Mouse (Mus musculus): ENCODE results near the gene Nxt1. TPM values are rescaled to one million over a fixed set of nuclear protein-coding genes. Genes with fewer than 3 reads are reported as not detected.
A peak's percentile ranks its signal among the peaks of the same experiment; 100 is the strongest.

The Nxt1 gene
- total and polyA plus RNA-seq, 3 experiments: 29.5 to 49.3 (median 43.9) TPM

DNA sequence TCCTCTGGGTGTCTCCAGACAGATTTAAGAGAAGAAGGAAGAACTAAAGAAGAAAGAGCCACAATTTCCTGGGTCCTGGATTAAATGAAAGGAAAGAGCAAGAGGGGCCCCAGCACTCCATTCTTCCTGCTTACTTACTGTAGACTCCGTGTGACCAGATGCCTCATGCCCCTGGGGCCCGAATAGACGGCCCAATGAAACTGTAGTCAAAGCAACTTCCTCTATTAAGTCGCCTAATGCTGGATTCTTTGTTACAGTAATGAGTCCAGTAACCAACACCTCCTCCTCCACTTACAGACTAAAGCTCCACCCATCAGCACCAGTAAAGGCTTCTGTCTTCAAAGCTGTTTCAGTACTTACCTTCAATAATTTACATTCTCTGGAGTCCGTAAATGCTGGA is 26.2 kb downstream of the Nxt1 start:
- H3K9me3 ChIP-seq (replicated peaks): no peaks in the 10 kb centered on the region
- peaks cover 10% of the 10 kb centered on the region for H3K36me3 ChIP-seq (replicated peaks)
- H3K4me1 ChIP-seq (ENCODE audit: insufficient read depth, low read depth, low read length): no peaks in the 10 kb centered on the region
- no peak overlapping the region for H3K4me3 ChIP-seq (ENCODE audit: low read depth, low read length)
- H3K27me3 ChIP-seq (ENCODE audit: insufficient read depth, low read length): no peaks in the 10 kb centered on the region
- no peak for TF ChIP-seq GATA1 (IDR thresholded peaks at IDR 0.05; ENCODE audit: borderline replicate concordance, low read length)
- no peak for TF ChIP-seq POLR2AphosphoS5 (IDR thresholded peaks at IDR 0.05; ENCODE audit: insufficient replicate concordance, low read depth, low read length)
- TF ChIP-seq GATA2 (IDR thresholded peaks at IDR 0.05; ENCODE audit: borderline replicate concordance, low read depth, low read length): no peak
- no peak for TF ChIP-seq TAL1 (conservative IDR thresholded peaks at IDR 0.05; ENCODE audit: low read depth, low read length)
- TF ChIP-seq CTCF (IDR thresholded peaks at IDR 0.05; ENCODE audit: low read depth, low read length): no peak
- ATAC-seq (ENCODE audit: extremely low read depth, insufficient number of reproducible peaks, low FRiP score, poor library complexity, severe bottlenecking) (no peak), DNase-seq (ENCODE audit: low spot score) (no peak)

- Histone ChIP-seq H3K4me1 (ENCODE audit: insufficient read depth, low read depth, low read length) (no peaks in the 10 kb centered on the region), H3K27me3 (ENCODE audit: insufficient read depth, low read length) (0 out of 2 replicates have a peak, but pooled peaks cover 3% of the 10 kb centered on the region), H3K4me3 (ENCODE audit: low read depth, low read length) (no peak overlapping the region), H3K36me3 (replicated peaks) (no peaks in the 10 kb centered on the region), H3K9me3 (replicated peaks) (no peaks in the 10 kb centered on the region)
- ATAC-seq (ENCODE audit: extremely low read depth, insufficient number of reproducible peaks, low FRiP score, poor library complexity, severe bottlenecking) (peak; percentile 58), DNase-seq (ENCODE audit: low spot score) (no peak)
- TF ChIP-seq CTCF (IDR thresholded peaks at IDR 0.05; ENCODE audit: low read depth, low read length) (0 out of 2 replicates have a peak, but pooled peaks have one; percentile 17), TAL1 (conservative IDR thresholded peaks at IDR 0.05; ENCODE audit: low read depth, low read length) (no peak)
Measured at GRCm38 (mm10) chr2:148706409-148707201, 34.2 kb downstream of the Nxt1 start.

- ATAC-seq (ENCODE audit: extremely low read depth, insufficient number of reproducible peaks, low FRiP score, poor library complexity, severe bottlenecking): no peak
- no peaks in the 10 kb centered on the region for H3K9me3 ChIP-seq (replicated peaks)
Measured at GRCm38 (mm10) chr2:148707202-148707530, 34.8 kb downstream of the Nxt1 start.

DNA sequence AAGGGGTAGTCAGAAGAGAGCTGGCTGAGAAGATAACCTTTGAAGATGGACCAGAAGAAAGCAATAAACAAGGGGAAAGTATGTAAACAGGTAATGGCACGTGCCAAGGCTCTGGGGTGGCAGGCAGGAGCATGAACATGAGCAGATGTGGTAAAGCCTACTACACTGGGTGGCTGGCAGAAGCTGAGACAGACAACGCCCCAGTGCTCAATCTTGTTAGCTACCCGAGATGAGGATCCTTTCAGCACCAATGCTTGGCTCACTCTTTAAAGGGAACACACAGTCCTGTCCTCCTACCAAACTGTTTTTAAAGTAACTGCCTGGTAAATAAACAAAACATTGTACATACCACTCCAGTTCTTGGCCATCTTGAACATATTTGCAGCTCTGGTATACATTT is 39.9 kb downstream of the Nxt1 start:
- Histone ChIP-seq H3K9me3 (replicated peaks) (no peaks in the 10 kb centered on the region), H3K4me1 (ENCODE audit: insufficient read depth, low read depth, low read length) (no peaks in the 10 kb centered on the region), H3K36me3 (replicated peaks) (no peaks in the 10 kb centered on the region), H3K27me3 (ENCODE audit: insufficient read depth, low read length) (no peaks in the 10 kb centered on the region), H3K4me3 (ENCODE audit: low read depth, low read length) (no peak overlapping the region)
- TF ChIP-seq POLR2AphosphoS5 (IDR thresholded peaks at IDR 0.05; ENCODE audit: insufficient replicate concordance, low read depth, low read length) (no peak), TAL1 (conservative IDR thresholded peaks at IDR 0.05; ENCODE audit: low read depth, low read length) (no peak), GATA2 (IDR thresholded peaks at IDR 0.05; ENCODE audit: borderline replicate concordance, low read depth, low read length) (no peak), GATA1 (IDR thresholded peaks at IDR 0.05; ENCODE audit: borderline replicate concordance, low read length) (no peak), CTCF (IDR thresholded peaks at IDR 0.05; ENCODE audit: low read depth, low read length) (no peak)
- DNase-seq (ENCODE audit: low spot score) (no peak), ATAC-seq (ENCODE audit: extremely low read depth, insufficient number of reproducible peaks, low FRiP score, poor library complexity, severe bottlenecking) (no peak)

More at GRCm38 (mm10) chr2:148707202-148707530, 34.8 kb downstream of the Nxt1 start:
- H3K4me3 ChIP-seq (ENCODE audit: low read depth, low read length): no peak overlapping the region
- H3K4me1 ChIP-seq (ENCODE audit: insufficient read depth, low read depth, low read length): no peaks in the 10 kb centered on the region
- no peak for TF ChIP-seq GATA1 (IDR thresholded peaks at IDR 0.05; ENCODE audit: borderline replicate concordance, low read length)
- TF ChIP-seq POLR2AphosphoS5 (IDR thresholded peaks at IDR 0.05; ENCODE audit: insufficient replicate concordance, low read depth, low read length): no peak
- TF ChIP-seq TAL1 (conservative IDR thresholded peaks at IDR 0.05; ENCODE audit: low read depth, low read length): no peak
- H3K36me3 ChIP-seq (replicated peaks): no peaks in the 10 kb centered on the region
- no peak for DNase-seq (ENCODE audit: low spot score)
- 0 out of 2 replicates have a peak, but pooled peaks cover 3% of the 10 kb centered on the region for H3K27me3 ChIP-seq (ENCODE audit: insufficient read depth, low read length)

GRCm38 (mm10) chr2:148717072-148717471 is 44.7 kb downstream of the Nxt1 start:
- H3K4me3 ChIP-seq (ENCODE audit: low read depth, low read length): no peak overlapping the region
- no peaks in the 10 kb centered on the region for H3K36me3 ChIP-seq (replicated peaks)
- no peaks in the 10 kb centered on the region for H3K4me1 ChIP-seq (ENCODE audit: insufficient read depth, low read depth, low read length)
- DNase-seq (ENCODE audit: low spot score) (no peak), ATAC-seq (ENCODE audit: extremely low read depth, insufficient number of reproducible peaks, low FRiP score, poor library complexity, severe bottlenecking) (no peak)
- TF ChIP-seq GATA2 (IDR thresholded peaks at IDR 0.05; ENCODE audit: borderline replicate concordance, low read depth, low read length) (no peak), TAL1 (conservative IDR thresholded peaks at IDR 0.05; ENCODE audit: low read depth, low read length) (no peak), CTCF (IDR thresholded peaks at IDR 0.05; ENCODE audit: low read depth, low read length) (no peak), POLR2AphosphoS5 (IDR thresholded peaks at IDR 0.05; ENCODE audit: insufficient replicate concordance, low read depth, low read length) (no peak), GATA1 (IDR thresholded peaks at IDR 0.05; ENCODE audit: borderline replicate concordance, low read length) (no peak)
- H3K9me3 ChIP-seq (replicated peaks): no peaks in the 10 kb centered on the region
- H3K27me3 ChIP-seq (ENCODE audit: insufficient read depth, low read length): no peaks in the 10 kb centered on the region

DNA sequence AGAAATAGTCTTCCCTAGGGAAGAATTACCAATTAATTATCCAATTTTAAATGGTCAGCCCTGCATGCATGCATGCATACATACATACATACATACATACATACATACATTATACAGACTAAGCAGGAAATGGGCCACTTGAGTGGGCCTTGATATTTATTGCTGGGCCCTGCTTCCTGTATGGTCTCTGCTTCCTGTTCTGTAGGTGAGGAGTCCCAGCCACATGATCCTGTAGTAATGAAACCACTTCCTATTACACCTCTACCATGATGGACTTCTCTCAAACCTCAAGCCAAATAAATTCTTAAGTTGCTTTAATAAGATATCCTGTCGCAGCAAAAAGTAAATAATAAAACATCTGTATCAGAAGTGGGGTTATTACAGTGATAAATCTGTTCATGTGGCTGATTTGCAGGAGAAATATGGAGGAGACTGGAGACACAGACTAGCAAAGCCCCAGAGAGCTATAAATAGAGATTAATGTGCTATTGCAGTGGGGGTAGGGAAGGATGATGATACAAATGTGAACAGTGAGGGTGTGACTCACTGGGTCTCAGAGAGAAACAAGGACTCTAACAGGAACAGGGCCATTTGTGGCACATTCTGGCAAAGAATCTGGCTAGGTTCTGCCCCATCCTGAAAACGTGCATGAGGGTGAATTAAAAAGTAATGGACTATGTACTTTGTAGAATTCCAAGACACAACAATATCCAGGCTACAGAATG is 47.0 kb downstream of the Nxt1 start:
- H3K36me3 ChIP-seq (replicated peaks): no peaks in the 10 kb centered on the region
- DNase-seq (ENCODE audit: low spot score) (no peak), ATAC-seq (ENCODE audit: extremely low read depth, insufficient number of reproducible peaks, low FRiP score, poor library complexity, severe bottlenecking) (no peak)
- TF ChIP-seq POLR2AphosphoS5 (IDR thresholded peaks at IDR 0.05; ENCODE audit: insufficient replicate concordance, low read depth, low read length) (no peak), GATA1 (IDR thresholded peaks at IDR 0.05; ENCODE audit: borderline replicate concordance, low read length) (no peak), CTCF (IDR thresholded peaks at IDR 0.05; ENCODE audit: low read depth, low read length) (no peak), GATA2 (IDR thresholded peaks at IDR 0.05; ENCODE audit: borderline replicate concordance, low read depth, low read length) (no peak), TAL1 (conservative IDR thresholded peaks at IDR 0.05; ENCODE audit: low read depth, low read length) (no peak)
- no peaks in the 10 kb centered on the region for H3K9me3 ChIP-seq (replicated peaks)
- no peak overlapping the region for H3K4me3 ChIP-seq (ENCODE audit: low read depth, low read length)
- no peaks in the 10 kb centered on the region for H3K4me1 ChIP-seq (ENCODE audit: insufficient read depth, low read depth, low read length)
- no peaks in the 10 kb centered on the region for H3K27me3 ChIP-seq (ENCODE audit: insufficient read depth, low read length)

Other genes with a start within 250 kb of the Nxt1 start
- gene Cd93, start 229.0 kb upstream of the Nxt1 start, total RNA-seq (2014; fragmentation: Nextera tagmentation): not detected in 2 replicates
- 0.06 and 0.11 TPM in 2 replicates for gene Cd93, start 229.0 kb upstream of the Nxt1 start, total RNA-seq (2017)
- 0.01 TPM in 1 of 2 replicates, not detected in the other for gene Cd93, start 229.0 kb upstream of the Nxt1 start, polyA plus RNA-seq (2012)
- gene Gzf1, start 8.4 kb downstream of the Nxt1 start, total RNA-seq (2014; fragmentation: Nextera tagmentation): 20.9 and 28.4 TPM in 2 replicates
- 24.7 and 27.8 TPM in 2 replicates for gene Gzf1, start 8.4 kb downstream of the Nxt1 start, total RNA-seq (2017)
- 12.0 and 18.8 TPM in 2 replicates for gene Gzf1, start 8.4 kb downstream of the Nxt1 start, polyA plus RNA-seq (2012)
- gene Napb, start 59.9 kb downstream of the Nxt1 start, total RNA-seq (2014; fragmentation: Nextera tagmentation): not detected in 2 replicates
- gene Napb, start 59.9 kb downstream of the Nxt1 start, total RNA-seq (2017): 0.16 TPM in 1 of 2 replicates, not detected in the other
- not detected in 2 replicates for gene Napb, start 59.9 kb downstream of the Nxt1 start, polyA plus RNA-seq (2012)
- not detected in 2 replicates for gene Cstl1, start 77.8 kb downstream of the Nxt1 start, total RNA-seq (2014; fragmentation: Nextera tagmentation)
- gene Cstl1, start 77.8 kb downstream of the Nxt1 start, total RNA-seq (2017): not detected in 2 replicates
- gene Cstl1, start 77.8 kb downstream of the Nxt1 start, polyA plus RNA-seq (2012): not detected in 2 replicates
- not detected in 2 replicates for gene Cst11, start 98.9 kb downstream of the Nxt1 start, total RNA-seq (2014; fragmentation: Nextera tagmentation)
- gene Cst11, start 98.9 kb downstream of the Nxt1 start, total RNA-seq (2017): not detected in 2 replicates
- gene Cst11, start 98.9 kb downstream of the Nxt1 start, polyA plus RNA-seq (2012): not detected in 2 replicates
- gene 8030411F24Rik, start 109.4 kb downstream of the Nxt1 start, total RNA-seq (2014; fragmentation: Nextera tagmentation): not detected in 2 replicates
- 0.23 TPM in 1 of 2 replicates, not detected in the other for gene 8030411F24Rik, start 109.4 kb downstream of the Nxt1 start, total RNA-seq (2017)
- not detected in 2 replicates for gene 8030411F24Rik, start 109.4 kb downstream of the Nxt1 start, polyA plus RNA-seq (2012)
- gene Cst12, start 116.8 kb downstream of the Nxt1 start, total RNA-seq (2014; fragmentation: Nextera tagmentation): not detected in 2 replicates
- gene Cst12, start 116.8 kb downstream of the Nxt1 start, total RNA-seq (2017): not detected in 2 replicates
- not detected in 2 replicates for gene Cst12, start 116.8 kb downstream of the Nxt1 start, polyA plus RNA-seq (2012)
- gene Cst8, start 126.2 kb downstream of the Nxt1 start, total RNA-seq (2014; fragmentation: Nextera tagmentation): not detected in 2 replicates
- gene Cst8, start 126.2 kb downstream of the Nxt1 start, total RNA-seq (2017): not detected in 2 replicates
- gene Cst8, start 126.2 kb downstream of the Nxt1 start, polyA plus RNA-seq (2012): not detected in 2 replicates
- not detected in 2 replicates for gene Cst13, start 147.5 kb downstream of the Nxt1 start, total RNA-seq (2014; fragmentation: Nextera tagmentation)
- 0.27 TPM in 1 of 2 replicates, not detected in the other for gene Cst13, start 147.5 kb downstream of the Nxt1 start, total RNA-seq (2017)
- gene Cst13, start 147.5 kb downstream of the Nxt1 start, polyA plus RNA-seq (2012): not detected in 2 replicates
- gene Cst9, start 162.5 kb downstream of the Nxt1 start, total RNA-seq (2014; fragmentation: Nextera tagmentation): not detected in 2 replicates
- not detected in 2 replicates for gene Cst9, start 162.5 kb downstream of the Nxt1 start, total RNA-seq (2017)
- gene Cst9, start 162.5 kb downstream of the Nxt1 start, polyA plus RNA-seq (2012): not detected in 2 replicates
- not detected in 2 replicates for gene 9230104L09Rik, start 192.4 kb downstream of the Nxt1 start, total RNA-seq (2014; fragmentation: Nextera tagmentation)
- gene 9230104L09Rik, start 192.4 kb downstream of the Nxt1 start, total RNA-seq (2017): not detected in 2 replicates
- gene 9230104L09Rik, start 192.4 kb downstream of the Nxt1 start, polyA plus RNA-seq (2012): not detected in 2 replicates
- 36.9 and 46.5 TPM in 2 replicates for gene Cst3, start 203.1 kb downstream of the Nxt1 start, total RNA-seq (2014; fragmentation: Nextera tagmentation)
- 71.8 and 77.7 TPM in 2 replicates for gene Cst3, start 203.1 kb downstream of the Nxt1 start, total RNA-seq (2017)
- 82.2 and 105 TPM in 2 replicates for gene Cst3, start 203.1 kb downstream of the Nxt1 start, polyA plus RNA-seq (2012)

Measured in G1E (cell line).